Mouse (Mus musculus): ENCODE measurements at regions not wholly inside any gene's neighbourhood (a gene's known extent, or its start where the extent isn't known, plus 50 kb on each side); places are given as distances from the start of the nearest gene placed in this dataset.

GRCm38 (mm10) chr4:142982585-142983294 lies 230.1 kb downstream of the Prdm2 start:
- TF ChIP-seq POLR2A (IDR thresholded peaks at IDR 0.05; ENCODE audit: low read depth, low read length): no peak
- TF ChIP-seq CTCF (conservative IDR thresholded peaks at IDR 0.05; ENCODE audit: insufficient read depth, insufficient read length, low read depth, low read length): no peak
